Mouse (Mus musculus) lung, embryonic 16.5 days (tissue): ENCODE measurements around the gene Riox2. TPM values are rescaled to one million over a fixed set of nuclear protein-coding genes. Genes with fewer than 3 reads are reported as not detected.

Experiments
- ATAC-seq: fragments of 200-750 bp; cut with Nextera tagmentation; 2 replicates; pipeline ENCODE4 v1.8.0; 2017; ENCODE audit warnings: low read depth, mild to moderate bottlenecking, moderate library complexity
- H3K27ac ChIP-seq: fragments of 300-500 bp; sonication (generic); 2 replicates; pipeline ENCODE4 v1.5.1; 2014; ENCODE audit warnings: mild to moderate bottlenecking, control low read depth, low read length
- H3K27me3 ChIP-seq: fragments of 300-500 bp; sonication (generic); 2 replicates; pipeline ENCODE4 v1.6.1; 2014; ENCODE audit warnings: low read depth, low read length, mixed read lengths; ENCODE audit not compliant: control insufficient read depth, insufficient read depth
- H3K36me3 ChIP-seq: fragments of 300-500 bp; sonication (generic); 2 replicates; pipeline ENCODE4 v1.6.1; 2014; ENCODE audit warnings: low read length; ENCODE audit not compliant: control insufficient read depth, insufficient read depth
- H3K4me1 ChIP-seq: fragments of 300-500 bp; sonication (generic); replicated peaks from 2 replicates; pipeline ENCODE4 v1.6.1; 2014; ENCODE audit warnings: low read length, mixed read lengths; ENCODE audit not compliant: control insufficient read depth, insufficient read depth
- H3K4me2 ChIP-seq: fragments of 300-500 bp; sonication (generic); 2 replicates; pipeline ENCODE4 v1.6.1; 2014; ENCODE audit warnings: low read depth, low read length, control low read depth
- H3K4me3 ChIP-seq: fragments of 300-500 bp; sonication (generic); 2 replicates; pipeline ENCODE4 v1.5.1; 2014; ENCODE audit warnings: mild to moderate bottlenecking, low read length, control low read depth
- H3K9ac ChIP-seq: fragments of 300-500 bp; sonication (generic); 2 replicates; pipeline ENCODE4 v1.6.1; 2014; ENCODE audit warnings: low read length, control low read depth
- H3K9me3 ChIP-seq: fragments of 300-500 bp; sonication (generic); 2 replicates; pipeline ENCODE4 v1.6.1; 2016; ENCODE audit warnings: low read length; ENCODE audit not compliant: control insufficient read depth
- WGBS: fragments of 180-500 bp; shearing (Covaris S2); extraction: QIAGEN DNeasy Blood & Tissue Kit; methylation state at CpG from one replicate; pipeline ENCODE4 v1.1.7; 2014; 5-methylcytosine and 5-hydroxymethylcytosine counted together
- polyA plus RNA-seq: library from polyadenylated mRNA; unstranded; fragments of >200 nt; fragmentation: Nextera tagmentation; extraction: Ambion mirVana; gene quantifications from 2 replicates; pipeline ENCODE4 v1.2.1, GENCODE M21; 2015

Riox2 gene
- polyA plus RNA-seq, 1 experiment from 2014 or later: 24.9 TPM

DNA sequence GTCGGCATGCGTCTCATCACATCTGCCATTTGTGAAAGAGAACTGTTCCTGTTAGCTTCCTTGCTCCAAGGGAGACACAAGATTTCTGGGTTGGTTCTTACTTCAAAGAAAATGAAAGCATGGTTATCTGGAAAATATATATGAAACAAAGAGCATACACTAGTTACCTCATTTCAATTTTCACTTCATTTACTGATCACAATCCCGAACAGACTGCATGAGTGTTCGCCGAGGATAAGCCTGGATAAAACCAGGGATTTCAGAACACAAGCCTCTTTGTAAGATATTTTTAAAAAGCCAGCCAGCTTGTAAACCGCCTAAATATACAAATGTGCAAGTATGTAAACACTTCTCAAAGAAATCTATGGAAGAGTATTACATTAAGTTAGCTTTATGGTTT is 7.6 kb upstream of the Riox2 start:
- H3K4me2 ChIP-seq: no peak overlapping the region
- H3K4me1 ChIP-seq: no peaks in the 10 kb centered on the region
- H3K27me3 ChIP-seq: no peaks in the 10 kb centered on the region
- H3K4me3 ChIP-seq: no peak overlapping the region
- no peak overlapping the region for H3K27ac ChIP-seq
- H3K36me3 ChIP-seq: no peaks in the 10 kb centered on the region
- no peaks in the 10 kb centered on the region for H3K9me3 ChIP-seq
- no peak overlapping the region for H3K9ac ChIP-seq
- no peak for ATAC-seq
- 78% methylated on average over 6 of the region's 6 CpGs for WGBS

DNA sequence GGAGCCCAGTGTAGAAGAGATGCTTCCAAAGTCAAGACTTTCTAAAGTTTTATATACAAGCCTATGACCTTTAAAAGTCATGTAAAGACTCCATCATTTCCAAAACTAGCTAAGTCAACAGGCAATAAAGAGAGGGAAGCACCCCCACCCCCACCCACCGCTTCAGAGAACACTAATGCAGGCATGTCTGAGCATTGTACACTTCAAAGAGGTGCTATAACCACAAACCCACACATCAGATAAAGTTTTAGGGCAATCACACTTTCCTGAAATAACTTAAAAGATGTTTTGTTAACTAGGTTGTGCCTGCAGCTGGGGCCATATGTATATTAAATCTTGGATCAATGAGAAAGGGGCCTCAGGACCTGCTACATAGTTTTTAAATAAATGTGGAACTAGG is 1.7 kb upstream of the Riox2 start:
- peaks cover 8% of the 10 kb centered on the region; the same call in 1 of the 2 replicates for H3K4me1 ChIP-seq
- H3K36me3 ChIP-seq: no peaks in the 10 kb centered on the region
- H3K9ac ChIP-seq: no peak overlapping the region
- no peak overlapping the region for H3K4me3 ChIP-seq
- WGBS: 61% methylated on average over 1 of the region's 1 CpGs
- H3K9me3 ChIP-seq: no peaks in the 10 kb centered on the region
- no peak overlapping the region for H3K4me2 ChIP-seq
- no peaks in the 10 kb centered on the region for H3K27me3 ChIP-seq
- H3K27ac ChIP-seq: no peak overlapping the region
- no peak for ATAC-seq

DNA sequence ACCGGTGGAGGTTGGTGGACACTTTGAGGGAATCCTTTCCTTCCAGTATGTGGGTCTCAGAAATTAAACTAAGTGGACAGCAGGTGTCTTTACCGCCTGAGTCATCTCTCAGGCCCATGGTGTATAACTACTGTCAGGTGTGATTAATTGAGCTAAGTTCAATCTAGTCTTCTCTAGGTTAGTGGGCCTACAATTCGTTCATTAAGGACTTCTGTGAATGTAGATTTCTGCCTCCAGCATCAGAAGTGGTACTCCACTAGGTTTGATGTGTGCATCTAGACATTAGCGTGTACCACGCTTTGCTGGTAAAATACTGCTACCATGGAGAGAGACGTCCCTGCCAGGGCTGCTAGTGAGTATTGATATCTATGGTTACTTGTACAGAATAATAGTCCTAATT is 971 bp downstream of the Riox2 start:
- Histone ChIP-seq H3K27me3 (no peaks in the 10 kb centered on the region), H3K9me3 (no peaks in the 10 kb centered on the region), H3K9ac (no peak overlapping the region), H3K4me1 (peaks cover 8% of the 10 kb centered on the region; the same call in 1 of the 2 replicates), H3K27ac (no peak overlapping the region), H3K36me3 (0 out of 2 replicates have a peak, but pooled peaks cover 2% of the 10 kb centered on the region), H3K4me2 (peak overlapping the region; percentile 69), H3K4me3 (peak overlapping the region; percentile 73)
- WGBS: 40% methylated on average over 6 of the region's 6 CpGs
- no peak for ATAC-seq

DNA sequence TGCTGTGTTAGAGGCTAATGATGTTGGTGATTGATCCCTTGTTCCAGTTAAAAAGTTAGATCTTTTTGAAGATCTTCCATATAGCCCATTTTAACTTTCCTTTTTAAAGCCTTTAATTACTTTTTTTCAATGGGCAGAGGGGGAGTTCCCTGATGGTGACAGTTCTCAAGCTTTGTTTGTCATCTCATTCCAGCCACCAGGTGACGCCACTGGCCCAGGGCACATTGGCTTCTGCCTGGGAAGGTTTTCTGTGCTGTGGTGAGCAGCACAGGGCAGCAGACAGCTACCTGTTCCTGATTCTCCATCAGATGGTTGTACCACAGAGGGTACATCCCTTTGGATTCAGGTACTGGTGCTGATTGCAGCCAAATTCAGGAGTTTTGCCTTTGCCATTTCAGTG is 3.2 kb downstream of the Riox2 start:
- no peak for ATAC-seq
- H3K9ac ChIP-seq: no peak overlapping the region
- 10% methylated on average over 1 of the region's 1 CpGs for WGBS
- peaks cover 8% of the 10 kb centered on the region; the same call in 1 of the 2 replicates for H3K4me1 ChIP-seq
- no peaks in the 10 kb centered on the region for H3K9me3 ChIP-seq
- no peaks in the 10 kb centered on the region for H3K27me3 ChIP-seq
- H3K36me3 ChIP-seq: 0 out of 2 replicates have a peak, but pooled peaks cover 2% of the 10 kb centered on the region
- no peak overlapping the region for H3K4me2 ChIP-seq
- H3K27ac ChIP-seq: no peak overlapping the region
- no peak overlapping the region for H3K4me3 ChIP-seq

DNA sequence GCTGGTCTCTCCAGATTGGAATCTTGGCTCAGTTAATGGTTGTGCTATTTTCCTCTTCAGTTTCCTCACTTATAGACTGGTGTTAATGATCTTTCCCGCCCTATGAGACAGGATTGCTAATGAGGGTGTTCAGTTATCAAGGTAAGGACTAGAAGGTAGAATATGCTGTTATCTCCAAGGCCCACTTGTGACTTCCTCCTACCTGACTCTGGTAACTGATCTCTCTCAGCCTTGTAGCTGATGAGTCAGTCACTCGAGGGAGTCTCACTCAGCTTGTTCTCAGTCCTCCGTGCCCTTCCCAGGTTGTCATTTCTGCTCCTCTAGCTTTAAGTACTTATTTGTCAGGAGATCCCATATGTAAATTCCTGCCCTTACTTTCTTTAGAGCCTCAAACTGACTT is 6.4 kb downstream of the Riox2 start:
- no peak for ATAC-seq
- Histone ChIP-seq H3K36me3 (peaks cover 6% of the 10 kb centered on the region), H3K27me3 (no peaks in the 10 kb centered on the region), H3K4me3 (no peak overlapping the region), H3K4me1 (peaks cover 2% of the 10 kb centered on the region; the same call in 1 of the 2 replicates), H3K9me3 (no peaks in the 10 kb centered on the region), H3K4me2 (no peak overlapping the region), H3K27ac (no peak overlapping the region), H3K9ac (no peak overlapping the region)
- 84% methylated on average over 3 of the region's 3 CpGs for WGBS

DNA sequence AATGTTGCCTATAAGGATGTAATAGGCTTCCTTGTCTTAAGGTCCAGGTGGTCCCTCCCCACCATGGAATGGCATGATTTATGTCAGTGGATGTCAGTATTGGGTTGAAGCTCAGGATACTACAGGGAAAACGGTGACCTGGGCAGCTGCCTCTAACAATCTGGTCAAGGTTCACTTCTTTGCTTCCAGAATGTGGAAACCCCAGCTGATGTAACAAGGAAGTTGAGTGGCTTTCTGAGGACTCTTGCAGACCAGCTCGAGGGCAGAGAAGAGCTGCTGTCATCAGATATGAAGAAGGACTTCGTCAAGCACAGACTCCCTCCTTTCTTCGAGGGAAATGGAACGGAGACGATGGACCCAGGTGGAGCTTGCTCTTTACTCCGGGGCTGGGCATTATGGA is 15.7 kb downstream of the Riox2 start:
- Histone ChIP-seq H3K27ac (no peak overlapping the region), H3K36me3 (peaks cover 30% of the 10 kb centered on the region), H3K9ac (no peak overlapping the region), H3K4me1 (no peaks in the 10 kb centered on the region), H3K9me3 (no peaks in the 10 kb centered on the region), H3K4me3 (no peak overlapping the region), H3K4me2 (no peak overlapping the region), H3K27me3 (no peaks in the 10 kb centered on the region)
- ATAC-seq: no peak
- 81% methylated on average over 7 of the region's 7 CpGs for WGBS

DNA sequence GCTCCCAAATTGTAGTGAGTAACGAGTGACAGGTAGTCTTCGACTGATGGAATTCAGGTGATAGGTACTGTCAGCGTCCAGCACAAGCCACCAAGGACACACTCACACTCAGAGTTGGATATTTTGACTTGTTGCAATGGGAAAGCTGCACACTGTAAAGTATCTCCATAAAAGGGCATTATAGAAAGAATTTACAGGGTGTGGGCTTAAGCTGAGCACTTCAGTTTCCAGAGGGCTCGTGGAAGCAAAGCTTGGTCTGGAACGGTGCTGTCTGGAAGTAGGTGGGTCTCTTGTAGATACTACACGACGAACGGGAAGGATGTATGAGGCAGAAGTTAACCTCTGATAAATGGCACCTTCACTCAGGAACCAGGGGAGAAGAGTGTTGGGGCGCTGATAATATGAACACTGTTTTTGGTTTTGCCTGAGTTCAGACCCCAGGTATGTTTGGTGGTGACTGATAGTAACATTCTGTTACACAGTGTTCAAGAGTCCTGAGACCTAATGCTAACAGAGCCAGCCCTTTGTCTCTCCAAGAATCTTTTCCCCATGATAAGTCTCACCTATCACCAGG is 16.5 kb downstream of the Riox2 start:
- H3K36me3 ChIP-seq: peaks cover 33% of the 10 kb centered on the region
- no peak overlapping the region for H3K4me3 ChIP-seq
- H3K4me2 ChIP-seq: no peak overlapping the region
- no peaks in the 10 kb centered on the region for H3K27me3 ChIP-seq
- H3K9ac ChIP-seq: no peak overlapping the region
- no peak for ATAC-seq
- no peaks in the 10 kb centered on the region for H3K4me1 ChIP-seq
- WGBS: 84% methylated on average over 9 of the region's 9 CpGs
- no peaks in the 10 kb centered on the region for H3K9me3 ChIP-seq
- H3K27ac ChIP-seq: no peak overlapping the region

DNA sequence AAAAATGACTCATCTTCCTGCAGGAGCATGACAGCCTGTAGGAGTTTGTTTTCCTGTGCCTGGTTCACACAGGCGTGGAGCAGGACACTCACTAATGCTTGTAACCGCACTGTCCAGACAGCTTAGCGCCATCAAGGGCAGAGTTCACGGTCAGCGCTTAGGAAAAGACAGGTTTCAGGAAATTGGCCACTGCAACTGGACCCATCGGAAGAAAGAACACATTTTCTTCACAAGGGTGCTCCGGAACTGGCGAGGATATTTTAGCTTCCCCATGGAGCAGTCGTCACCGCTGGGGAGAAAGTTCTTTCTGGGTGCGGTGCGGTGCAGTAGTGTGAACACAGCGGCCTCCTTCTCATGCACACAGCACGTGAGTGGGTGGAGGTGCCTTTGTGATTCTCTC is 21.6 kb downstream of the Riox2 start:
- no peaks in the 10 kb centered on the region for H3K4me1 ChIP-seq
- ATAC-seq: no peak
- H3K9ac ChIP-seq: no peak overlapping the region
- H3K36me3 ChIP-seq: peaks cover 23% of the 10 kb centered on the region
- H3K4me3 ChIP-seq: no peak overlapping the region
- H3K27me3 ChIP-seq: no peaks in the 10 kb centered on the region
- H3K9me3 ChIP-seq: no peaks in the 10 kb centered on the region
- H3K27ac ChIP-seq: no peak overlapping the region
- WGBS: 87% methylated on average over 14 of the region's 14 CpGs
- no peak overlapping the region for H3K4me2 ChIP-seq

DNA sequence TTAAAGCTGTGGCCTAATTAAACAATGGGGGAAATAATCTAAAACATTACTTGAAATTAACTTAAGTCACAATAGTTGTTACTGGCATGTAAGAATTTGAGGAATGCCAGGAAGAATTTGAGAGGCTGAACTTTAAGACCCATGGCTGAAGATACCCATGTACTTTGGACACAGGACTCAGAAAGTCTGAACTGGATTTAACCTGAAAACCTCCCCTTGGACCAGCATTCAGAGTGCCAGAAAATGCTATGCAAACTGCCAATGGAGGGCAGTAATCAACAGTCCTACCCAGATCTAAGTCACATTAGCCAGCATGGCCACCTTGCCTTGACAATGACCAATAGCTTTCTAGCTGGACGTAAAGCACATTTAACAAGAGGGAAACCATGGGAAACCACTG is 26.4 kb downstream of the Riox2 start:
- Histone ChIP-seq H3K4me2 (no peak overlapping the region), H3K27ac (no peak overlapping the region), H3K9me3 (no peaks in the 10 kb centered on the region), H3K27me3 (no peaks in the 10 kb centered on the region), H3K36me3 (0 out of 2 replicates have a peak, but pooled peaks cover 6% of the 10 kb centered on the region), H3K9ac (no peak overlapping the region), H3K4me1 (no peaks in the 10 kb centered on the region), H3K4me3 (no peak overlapping the region)
- 71% methylated on average over 1 of the region's 1 CpGs for WGBS
- ATAC-seq: no peak

DNA sequence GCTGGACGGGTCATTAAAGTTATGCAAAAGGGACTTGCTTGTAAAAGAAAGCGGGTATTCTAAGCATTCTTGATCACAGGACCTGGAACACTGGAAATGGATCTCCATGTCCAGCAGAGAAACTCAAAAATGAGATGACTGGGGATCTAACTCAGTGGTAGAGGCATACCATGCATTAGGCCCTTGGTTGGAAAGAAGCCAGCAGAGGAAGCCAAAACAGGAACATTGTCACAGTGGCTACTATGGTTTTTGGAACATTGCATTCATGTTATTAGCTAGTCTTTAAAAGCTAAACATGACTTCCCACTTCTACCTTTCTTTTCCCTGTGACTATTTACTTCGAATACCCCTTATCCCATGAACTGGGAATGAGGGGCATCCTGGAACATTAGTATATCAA is 27.6 kb downstream of the Riox2 start:
- Histone ChIP-seq H3K4me2 (no peak overlapping the region), H3K4me3 (no peak overlapping the region), H3K27ac (no peak overlapping the region), H3K9me3 (no peaks in the 10 kb centered on the region), H3K36me3 (0 out of 2 replicates have a peak, but pooled peaks cover 5% of the 10 kb centered on the region), H3K27me3 (no peaks in the 10 kb centered on the region), H3K4me1 (no peaks in the 10 kb centered on the region), H3K9ac (no peak overlapping the region)
- no peak for ATAC-seq
- 91% methylated on average over 3 of the region's 3 CpGs for WGBS
